Mouse (Mus musculus) liver, embryonic 15.5 days (tissue): ENCODE results near the gene Dclre1a. TPM values are rescaled to one million over a fixed set of nuclear protein-coding genes. Genes with fewer than 3 reads are reported as not detected.

Experiments
- ATAC-seq: fragments of 200-750 bp; cut with Nextera tagmentation; 2 replicates; pipeline ENCODE4 v1.8.0; 2017; ENCODE audit warnings: moderate number of reproducible peaks, mild to moderate bottlenecking, moderate library complexity; ENCODE audit not compliant: insufficient read depth
- H3K27ac ChIP-seq: fragments of 300-500 bp; sonication (generic); replicated peaks from 2 replicates; pipeline ENCODE4 v1.5.1; 2015; ENCODE audit warnings: mild to moderate bottlenecking, inconsistent platforms
- H3K27me3 ChIP-seq: fragments of 300-500 bp; sonication (generic); 2 replicates; pipeline ENCODE4 v1.6.1; 2015; ENCODE audit warnings: mild to moderate bottlenecking, inconsistent platforms
- H3K36me3 ChIP-seq: fragments of 300-500 bp; sonication (generic); replicated peaks from 2 replicates; pipeline ENCODE4 v1.6.1; 2015; ENCODE audit warnings: moderate library complexity, mild to moderate bottlenecking, inconsistent platforms
- H3K4me1 ChIP-seq: fragments of 300-500 bp; sonication (generic); replicated peaks from 2 replicates; pipeline ENCODE4 v1.6.1; 2015; ENCODE audit warnings: inconsistent platforms
- H3K4me2 ChIP-seq: fragments of 300-500 bp; sonication (generic); 2 replicates; pipeline ENCODE4 v1.6.1; 2015; ENCODE audit warnings: moderate library complexity, mild to moderate bottlenecking, inconsistent platforms
- H3K4me3 ChIP-seq: fragments of 300-500 bp; sonication (generic); replicated peaks from 2 replicates; pipeline ENCODE4 v1.5.1; 2015; ENCODE audit warnings: mild to moderate bottlenecking, inconsistent platforms
- H3K9ac ChIP-seq: fragments of 300-500 bp; sonication (generic); 2 replicates; pipeline ENCODE4 v1.6.1; 2015; ENCODE audit warnings: moderate library complexity, mild to moderate bottlenecking, inconsistent platforms
- H3K9me3 ChIP-seq: fragments of 300-500 bp; sonication (generic); replicated peaks from 2 replicates; pipeline ENCODE4 v1.6.1; 2016; ENCODE audit warnings: inconsistent platforms
- WGBS: fragments of 180-500 bp; shearing (Covaris S2); methylation state at CpG from one replicate; pipeline ENCODE4 v1.1.7; 2015; ENCODE audit warnings: mixed read lengths; ENCODE audit not compliant: insufficient replicate concordance; 5-methylcytosine and 5-hydroxymethylcytosine counted together
- polyA plus RNA-seq: library from polyadenylated mRNA; unstranded; fragments of >200 nt; fragmentation: Nextera tagmentation; extraction: Ambion mirVana; gene quantifications from 2 replicates; pipeline ENCODE4 v1.2.1, GENCODE M21; 2015

The Dclre1a gene
- 14.7 and 16.1 TPM in 2 replicates for polyA plus RNA-seq

- Histone ChIP-seq H3K27ac (peak within 1 kb of the TSS; percentile 92), H3K36me3 (peaks cover 35% of the 10 kb centered on the region), H3K4me1 (peaks cover 57% of the 10 kb centered on the region), H3K4me2 (peak within 1 kb of the TSS; percentile 88), H3K27me3 (no peaks in the 10 kb centered on the region), H3K9ac (peak within 1 kb of the TSS; percentile 93), H3K4me3 (peak within 1 kb of the TSS; percentile 86), H3K9me3 (no peaks in the 10 kb centered on the region)
- 5% methylated on average over 20 of the region's 20 CpGs for WGBS
- ATAC-seq = peak; percentile 36
These were observed at the start of gene Dclre1a for GRCm38 (mm10) chr19:56547456-56548229. TSS of gene Dclre1a (minus strand) at chr19:56548222.

- H3K4me2 ChIP-seq = no peak overlapping the region
- peaks cover 89% of the 10 kb centered on the region for H3K36me3 ChIP-seq
- no peak overlapping the region for H3K9ac ChIP-seq
- ATAC-seq = no peak
- no peaks in the 10 kb centered on the region for H3K27me3 ChIP-seq
- 89% methylated on average over 9 of the region's 9 CpGs for WGBS
- no peaks in the 10 kb centered on the region; the same call in 1 of the 2 replicates for H3K4me1 ChIP-seq
- no peak overlapping the region for H3K4me3 ChIP-seq
- H3K27ac ChIP-seq = no peak overlapping the region
- no peaks in the 10 kb centered on the region for H3K9me3 ChIP-seq
These were observed 44.5 kb upstream of the Dclre1a start for GRCm38 (mm10) chr19:56592472-56592871.

- ATAC-seq = no peak
- no peak overlapping the region for H3K9ac ChIP-seq
- no peak overlapping the region for H3K4me3 ChIP-seq
- peaks cover 75% of the 10 kb centered on the region for H3K36me3 ChIP-seq
- no peaks in the 10 kb centered on the region; the same call in 1 of the 2 replicates for H3K4me1 ChIP-seq
- H3K27me3 ChIP-seq = no peaks in the 10 kb centered on the region
- H3K27ac ChIP-seq = no peak overlapping the region
- no peak overlapping the region for H3K4me2 ChIP-seq
- WGBS = 83% methylated on average over 3 of the region's 3 CpGs
- no peaks in the 10 kb centered on the region for H3K9me3 ChIP-seq
These were observed 42.2 kb upstream of the Dclre1a start for GRCm38 (mm10) chr19:56590250-56590649.

GRCm38 (mm10) chr19:56589455-56589854 lies 41.4 kb upstream of the Dclre1a start:
- 90% methylated on average over 5 of the region's 5 CpGs for WGBS
- no peak overlapping the region for H3K4me3 ChIP-seq

GRCm38 (mm10) chr19:56589008-56589407 lies 41.0 kb upstream of the Dclre1a start:
- Histone ChIP-seq H3K36me3 (peaks cover 68% of the 10 kb centered on the region), H3K4me3 (no peak overlapping the region), H3K4me1 (no peaks in the 10 kb centered on the region; the same call in 1 of the 2 replicates), H3K27ac (no peak overlapping the region), H3K9ac (no peak overlapping the region), H3K4me2 (no peak overlapping the region), H3K9me3 (no peaks in the 10 kb centered on the region), H3K27me3 (no peaks in the 10 kb centered on the region)
- ATAC-seq = no peak
- 68% methylated on average over 6 of the region's 6 CpGs for WGBS

More at GRCm38 (mm10) chr19:56589455-56589854, 41.4 kb upstream of the Dclre1a start:
- no peak overlapping the region for H3K4me2 ChIP-seq
- no peak overlapping the region for H3K9ac ChIP-seq
- no peak overlapping the region for H3K27ac ChIP-seq
- H3K4me1 ChIP-seq = no peaks in the 10 kb centered on the region; the same call in 1 of the 2 replicates
- H3K36me3 ChIP-seq = peaks cover 69% of the 10 kb centered on the region
- H3K9me3 ChIP-seq = no peaks in the 10 kb centered on the region
- no peaks in the 10 kb centered on the region for H3K27me3 ChIP-seq
- ATAC-seq = no peak

GRCm38 (mm10) chr19:56588205-56588626 lies 40.2 kb upstream of the Dclre1a start:
- Histone ChIP-seq H3K27ac (no peak overlapping the region), H3K4me1 (no peaks in the 10 kb centered on the region; the same call in 1 of the 2 replicates), H3K9me3 (no peaks in the 10 kb centered on the region), H3K36me3 (peaks cover 64% of the 10 kb centered on the region), H3K9ac (no peak overlapping the region), H3K4me3 (no peak overlapping the region), H3K4me2 (no peak overlapping the region), H3K27me3 (no peaks in the 10 kb centered on the region)
- no peak for ATAC-seq
- 78% methylated on average over 6 of the region's 6 CpGs for WGBS

GRCm38 (mm10) chr19:56586320-56586719 lies 38.3 kb upstream of the Dclre1a start:
- Histone ChIP-seq H3K4me3 (no peak overlapping the region), H3K27ac (no peak overlapping the region), H3K9me3 (no peaks in the 10 kb centered on the region), H3K27me3 (no peaks in the 10 kb centered on the region), H3K36me3 (peaks cover 54% of the 10 kb centered on the region), H3K4me1 (no peaks in the 10 kb centered on the region; the same call in 1 of the 2 replicates), H3K9ac (no peak overlapping the region), H3K4me2 (no peak overlapping the region)
- ATAC-seq = no peak
- WGBS = 78% methylated on average over 8 of the region's 8 CpGs

- H3K27me3 ChIP-seq = no peaks in the 10 kb centered on the region
- peaks cover 44% of the 10 kb centered on the region for H3K36me3 ChIP-seq
- no peak overlapping the region for H3K4me3 ChIP-seq
- no peaks in the 10 kb centered on the region for H3K9me3 ChIP-seq
- 85% methylated on average over 3 of the region's 3 CpGs for WGBS
- H3K27ac ChIP-seq = no peak overlapping the region
- no peak for ATAC-seq
- no peak overlapping the region for H3K9ac ChIP-seq
- no peak overlapping the region for H3K4me2 ChIP-seq
- no peaks in the 10 kb centered on the region; the same call in 1 of the 2 replicates for H3K4me1 ChIP-seq
These were observed 36.3 kb upstream of the Dclre1a start for GRCm38 (mm10) chr19:56584288-56584687.

- Histone ChIP-seq H3K27ac (no peak overlapping the region), H3K27me3 (no peaks in the 10 kb centered on the region), H3K4me3 (no peak overlapping the region), H3K36me3 (peaks cover 39% of the 10 kb centered on the region), H3K4me1 (no peaks in the 10 kb centered on the region; the same call in 1 of the 2 replicates), H3K9ac (no peak overlapping the region), H3K9me3 (no peaks in the 10 kb centered on the region), H3K4me2 (no peak overlapping the region)
- ATAC-seq = no peak
- WGBS = 71% methylated on average over 5 of the region's 5 CpGs
These were observed 35.8 kb upstream of the Dclre1a start for GRCm38 (mm10) chr19:56583785-56584184.

GRCm38 (mm10) chr19:56581981-56582380 lies 34.0 kb upstream of the Dclre1a start:
- no peak overlapping the region for H3K27ac ChIP-seq
- ATAC-seq = no peak
- H3K4me1 ChIP-seq = no peaks in the 10 kb centered on the region
- H3K36me3 ChIP-seq = peaks cover 40% of the 10 kb centered on the region
- no peak overlapping the region for H3K4me3 ChIP-seq
- 72% methylated on average over 5 of the region's 5 CpGs for WGBS
- H3K27me3 ChIP-seq = no peaks in the 10 kb centered on the region
- no peak overlapping the region for H3K4me2 ChIP-seq
- no peaks in the 10 kb centered on the region for H3K9me3 ChIP-seq
- H3K9ac ChIP-seq = no peak overlapping the region

- no peaks in the 10 kb centered on the region for H3K9me3 ChIP-seq
- 25% methylated on average over 1 of the region's 1 CpGs for WGBS
- H3K9ac ChIP-seq = no peak overlapping the region
- H3K4me2 ChIP-seq = no peak overlapping the region
- H3K27me3 ChIP-seq = no peaks in the 10 kb centered on the region
- H3K4me3 ChIP-seq = no peak overlapping the region
- peak; percentile 49; the same call in 1 of the 2 replicates for ATAC-seq
- no peak overlapping the region for H3K27ac ChIP-seq
- peaks cover 44% of the 10 kb centered on the region for H3K36me3 ChIP-seq
- H3K4me1 ChIP-seq = no peaks in the 10 kb centered on the region
These were observed 29.8 kb upstream of the Dclre1a start for GRCm38 (mm10) chr19:56577801-56578200.
